Mouse (Mus musculus) urinary bladder, postnatal 4 days (tissue): ENCODE data around the gene Isg20l2.
"Not testable (repeated sequence)": the region's sequence is repeated elsewhere in the genome, so short reads cannot be mapped to it uniquely, and the experiment has no call there.

Experiments used
- DNase-seq, 2 experiments: peaks; one replicate each; pipeline ENCODE4 v3.0.0; 2021 to 2022; ENCODE audit warnings: low spot score in 2 of 2

Gene Isg20l2

GRCm38 (mm10) chr3:87930078-87930795 lies at the start of gene Isg20l2, which contains the start of gene Rrnad1:
Gene Isg20l2 (plus strand): TSS chr3:87930314.
Gene Rrnad1 (minus strand): TSS chr3:87930717.
- peak; percentile 95 to 97 for DNase-seq

- DNase-seq: no peak
Measured at GRCm38 (mm10) chr3:87884291-87884690, 45.8 kb upstream of the Isg20l2 start.

- DNase-seq: peak in 1 of 2 experiments; percentile 41
Measured at GRCm38 (mm10) chr3:87884708-87885251, 45.3 kb upstream of the Isg20l2 start.

- DNase-seq: peak; percentile 86 to 88
Measured at GRCm38 (mm10) chr3:87885281-87886003, 44.7 kb upstream of the Isg20l2 start, which contains the start of gene Prcc. Gene Prcc (minus strand): TSS chr3:87885608.

- DNase-seq: no peak
Measured at GRCm38 (mm10) chr3:87886004-87886365, 44.1 kb upstream of the Isg20l2 start.

GRCm38 (mm10) chr3:87886416-87886815 lies 43.7 kb upstream of the Isg20l2 start:
- DNase-seq: no peak

GRCm38 (mm10) chr3:87887400-87887799 lies 42.7 kb upstream of the Isg20l2 start:
- DNase-seq: not testable (repeated sequence)

GRCm38 (mm10) chr3:87891481-87891880 lies 38.6 kb upstream of the Isg20l2 start:
- DNase-seq: no peak

- DNase-seq: no peak
Measured at GRCm38 (mm10) chr3:87893367-87893905, 36.7 kb upstream of the Isg20l2 start.

GRCm38 (mm10) chr3:87899266-87899665 lies 30.8 kb upstream of the Isg20l2 start:
- no peak for DNase-seq

GRCm38 (mm10) chr3:87899776-87900175 lies 30.3 kb upstream of the Isg20l2 start:
- no peak for DNase-seq

- no peak for DNase-seq
Measured at GRCm38 (mm10) chr3:87901036-87901624, 29.0 kb upstream of the Isg20l2 start.

GRCm38 (mm10) chr3:87901959-87902358 lies 28.2 kb upstream of the Isg20l2 start:
- not testable (repeated sequence) for DNase-seq

- no peak for DNase-seq
Measured at GRCm38 (mm10) chr3:87903821-87904220, 26.3 kb upstream of the Isg20l2 start.

GRCm38 (mm10) chr3:87905880-87906485 lies 24.1 kb upstream of the Isg20l2 start, which contains the start of gene Hdgf:
Gene Hdgf (plus strand): TSS chr3:87906321.
- DNase-seq: peak; percentile 95 to 96

GRCm38 (mm10) chr3:87906601-87906980 lies 23.5 kb upstream of the Isg20l2 start:
- DNase-seq: no peak

- peak in 1 of 2 experiments; percentile 48 for DNase-seq
Measured at GRCm38 (mm10) chr3:87906981-87907857, 22.9 kb upstream of the Isg20l2 start.

GRCm38 (mm10) chr3:87907906-87908305 lies 22.2 kb upstream of the Isg20l2 start:
- DNase-seq: no peak

GRCm38 (mm10) chr3:87909381-87909780 lies 20.7 kb upstream of the Isg20l2 start:
- no peak for DNase-seq

GRCm38 (mm10) chr3:87909874-87910273 lies 20.2 kb upstream of the Isg20l2 start:
- DNase-seq: no peak
